Mouse (Mus musculus): Measurements from ENCODE around the gene H6pd.

Gene H6pd

GRCm38 (mm10) chr4:149999510-149999900 is 9.3 kb downstream of the H6pd start:
- no peak for DNase-seq (ENCODE audit: low read depth, low spot score)

GRCm38 (mm10) chr4:149998786-149999509 is 9.9 kb downstream of the H6pd start:
- no peak for DNase-seq (ENCODE audit: low read depth, low spot score)

- DNase-seq (ENCODE audit: low read depth, low spot score) = no peak
Measured at GRCm38 (mm10) chr4:149997999-149998398, 10.8 kb downstream of the H6pd start.

- DNase-seq (ENCODE audit: low read depth, low spot score) = no peak
Measured at GRCm38 (mm10) chr4:149996440-149996839, 12.4 kb downstream of the H6pd start.

GRCm38 (mm10) chr4:149995911-149996310 is 12.9 kb downstream of the H6pd start:
- DNase-seq (ENCODE audit: low read depth, low spot score) = no peak

- no peak for DNase-seq (ENCODE audit: low read depth, low spot score)
Measured at GRCm38 (mm10) chr4:149994218-149994617, 14.6 kb downstream of the H6pd start.

GRCm38 (mm10) chr4:149992670-149993032 is 16.2 kb downstream of the H6pd start:
- DNase-seq (ENCODE audit: low read depth, low spot score) = no peak

GRCm38 (mm10) chr4:149991755-149992669 is 16.8 kb downstream of the H6pd start:
- DNase-seq (ENCODE audit: low read depth, low spot score) = no peak

GRCm38 (mm10) chr4:149990954-149991633 is 17.7 kb downstream of the H6pd start:
- no peak for DNase-seq (ENCODE audit: low read depth, low spot score)

GRCm38 (mm10) chr4:149990212-149990953 is 18.4 kb downstream of the H6pd start:
- no peak for DNase-seq (ENCODE audit: low read depth, low spot score)

- DNase-seq (ENCODE audit: low read depth, low spot score) = peak; percentile 65
Measured at GRCm38 (mm10) chr4:149988931-149989556, 19.8 kb downstream of the H6pd start.

GRCm38 (mm10) chr4:149988301-149988700 is 20.5 kb downstream of the H6pd start:
- DNase-seq (ENCODE audit: low read depth, low spot score) = no peak

GRCm38 (mm10) chr4:149986671-149987417 is 22.0 kb downstream of the H6pd start:
- DNase-seq (ENCODE audit: low read depth, low spot score) = peak; percentile 60

- DNase-seq (ENCODE audit: low read depth, low spot score) = no peak
Measured at GRCm38 (mm10) chr4:149983921-149984645, 24.7 kb downstream of the H6pd start.

- no peak for DNase-seq (ENCODE audit: low read depth, low spot score)
Measured at GRCm38 (mm10) chr4:149982154-149982553, 26.7 kb downstream of the H6pd start.

- DNase-seq (ENCODE audit: low read depth, low spot score) = no peak
Measured at GRCm38 (mm10) chr4:149979819-149980308, 29.0 kb downstream of the H6pd start.

- DNase-seq (ENCODE audit: low read depth, low spot score) = no peak
Measured at GRCm38 (mm10) chr4:149978820-149979219, 30.0 kb downstream of the H6pd start.

- DNase-seq (ENCODE audit: low read depth, low spot score) = no peak
Measured at GRCm38 (mm10) chr4:149977801-149978544, 30.9 kb downstream of the H6pd start.

GRCm38 (mm10) chr4:149977181-149977580 is 31.6 kb downstream of the H6pd start:
- DNase-seq (ENCODE audit: low read depth, low spot score) = no peak
